Mouse (Mus musculus): ENCODE data around the gene Smg6.

Gene Smg6

GRCm38 (mm10) chr11:75118141-75118540 lies 192.5 kb downstream of the Smg6 start:
- DNase-seq (ENCODE audit: low spot score), result peak; percentile 66

GRCm38 (mm10) chr11:75119298-75119697 lies 193.7 kb downstream of the Smg6 start:
- DNase-seq (ENCODE audit: low spot score), result no peak

GRCm38 (mm10) chr11:75119841-75120240 lies 194.2 kb downstream of the Smg6 start:
- no peak for DNase-seq (ENCODE audit: low spot score)

- DNase-seq (ENCODE audit: low spot score), result no peak
Measured at GRCm38 (mm10) chr11:75121348-75121747, 195.7 kb downstream of the Smg6 start.

- no peak for DNase-seq (ENCODE audit: low spot score)
Measured at GRCm38 (mm10) chr11:75124406-75124805, 198.8 kb downstream of the Smg6 start.

GRCm38 (mm10) chr11:75126384-75126783 lies 200.8 kb downstream of the Smg6 start:
- no peak for DNase-seq (ENCODE audit: low spot score)

GRCm38 (mm10) chr11:75129481-75129880 lies 203.9 kb downstream of the Smg6 start:
- DNase-seq (ENCODE audit: low spot score), result no peak

GRCm38 (mm10) chr11:75131300-75131699 lies 205.7 kb downstream of the Smg6 start:
- no peak for DNase-seq (ENCODE audit: low spot score)

GRCm38 (mm10) chr11:75132278-75132677 lies 206.7 kb downstream of the Smg6 start:
- no peak for DNase-seq (ENCODE audit: low spot score)

GRCm38 (mm10) chr11:75133391-75133790 lies 207.8 kb downstream of the Smg6 start:
- DNase-seq (ENCODE audit: low spot score), result no peak

- no peak for DNase-seq (ENCODE audit: low spot score)
Measured at GRCm38 (mm10) chr11:75133951-75134350, 208.3 kb downstream of the Smg6 start.

- DNase-seq (ENCODE audit: low spot score), result no peak
Measured at GRCm38 (mm10) chr11:75134485-75135068, 209.0 kb downstream of the Smg6 start.

GRCm38 (mm10) chr11:75135358-75135757 lies 209.7 kb downstream of the Smg6 start:
- DNase-seq (ENCODE audit: low spot score), result no peak

- DNase-seq (ENCODE audit: low spot score), result no peak
Measured at GRCm38 (mm10) chr11:75136666-75137398, 211.2 kb downstream of the Smg6 start.

GRCm38 (mm10) chr11:75139122-75139963 lies 213.7 kb downstream of the Smg6 start:
- no peak for DNase-seq (ENCODE audit: low spot score)

GRCm38 (mm10) chr11:75140431-75140830 lies 214.8 kb downstream of the Smg6 start:
- no peak for DNase-seq (ENCODE audit: low spot score)

- no peak for DNase-seq (ENCODE audit: low spot score)
Measured at GRCm38 (mm10) chr11:75141038-75141437, 215.4 kb downstream of the Smg6 start.

- no peak for DNase-seq (ENCODE audit: low spot score)
Measured at GRCm38 (mm10) chr11:75141913-75142312, 216.3 kb downstream of the Smg6 start.

GRCm38 (mm10) chr11:75142749-75143148 lies 217.1 kb downstream of the Smg6 start:
- DNase-seq (ENCODE audit: low spot score), result no peak

- no peak for DNase-seq (ENCODE audit: low spot score)
Measured at GRCm38 (mm10) chr11:75145841-75146240, 220.2 kb downstream of the Smg6 start.

GRCm38 (mm10) chr11:75147106-75147845 lies 221.7 kb downstream of the Smg6 start:
- DNase-seq (ENCODE audit: low spot score), result no peak

GRCm38 (mm10) chr11:75147846-75148168 lies 222.2 kb downstream of the Smg6 start:
- no peak for DNase-seq (ENCODE audit: low spot score)
